Mouse (Mus musculus): Measurements from ENCODE around the gene Upk1b.

The Upk1b gene

DNA sequence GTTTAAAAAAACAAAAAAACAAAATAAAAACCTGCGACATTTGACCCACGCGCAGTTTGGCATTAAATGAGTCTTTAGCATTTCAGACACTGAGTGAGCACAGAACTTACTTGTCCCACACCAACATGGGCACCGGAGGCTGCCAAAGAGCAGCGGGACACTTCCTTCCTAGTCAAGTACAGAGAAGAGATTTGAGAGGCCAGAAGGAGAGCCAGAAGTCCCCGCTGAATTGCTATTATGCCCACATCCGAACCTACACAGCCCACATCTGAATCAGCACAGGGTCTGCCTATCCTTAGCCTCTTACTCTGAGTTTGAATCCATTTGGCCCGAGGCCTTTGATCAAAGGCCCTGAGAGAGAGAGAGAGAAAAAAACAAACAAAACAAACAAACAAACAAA, 75.9 kb downstream of the Upk1b start:
- DNase-seq (ENCODE audit: low read depth, low spot score) = no peak
